Mouse (Mus musculus): ENCODE measurements around the gene Tac2.

Gene Tac2

DNA sequence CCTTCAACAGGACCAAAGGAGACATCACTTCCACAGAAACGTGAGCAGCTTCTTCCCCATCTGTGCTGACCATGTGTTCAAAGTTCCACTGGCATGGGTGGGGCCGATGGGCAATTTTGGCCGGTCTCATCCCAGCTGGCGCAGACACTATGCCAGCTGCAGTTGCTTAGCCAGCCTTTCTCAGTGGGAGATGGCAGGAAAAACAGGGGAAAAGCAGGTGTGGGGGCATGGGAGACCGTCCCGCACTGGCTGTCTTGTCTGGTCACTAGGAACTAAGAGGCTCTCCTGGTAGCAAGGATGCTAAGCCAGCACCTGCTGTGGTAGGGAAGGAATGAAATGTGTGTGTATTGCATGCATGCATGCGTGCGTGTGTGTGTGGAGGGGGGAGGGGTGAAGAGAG lies 4.2 kb downstream of the Tac2 start:
- DNase-seq = no peak

DNA sequence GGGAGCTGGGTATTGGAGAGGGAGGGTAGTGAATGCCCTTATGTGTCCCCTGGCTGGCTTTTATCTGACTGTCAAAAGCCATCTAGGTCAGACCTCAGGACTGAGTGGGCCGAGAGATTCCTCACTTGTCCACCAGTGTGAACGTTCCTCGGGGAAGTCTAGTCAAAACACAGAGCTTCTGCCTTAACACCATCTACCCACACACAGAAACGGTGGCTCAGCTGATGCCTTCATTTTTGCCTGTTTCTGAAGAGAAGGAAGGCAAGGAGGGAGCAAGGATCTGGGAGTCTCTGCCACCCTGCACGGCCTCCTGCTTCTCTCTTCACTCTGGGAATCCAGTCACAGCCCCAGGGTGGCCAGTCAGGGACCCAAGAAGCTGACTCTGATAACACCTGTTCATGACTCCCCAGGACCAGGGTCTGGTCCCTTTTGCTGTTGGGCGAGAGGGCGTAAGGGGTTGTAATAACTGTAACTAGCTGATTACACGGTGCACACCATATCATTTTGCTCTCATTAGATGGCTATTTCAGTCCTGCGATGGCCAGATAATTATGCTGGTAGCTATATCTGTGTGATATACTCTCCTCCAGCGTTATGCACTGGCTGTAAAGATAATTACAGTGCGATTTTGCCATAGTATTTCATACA lies 6.1 kb downstream of the Tac2 start:
- DNase-seq = no peak

- no peak for DNase-seq
Observed at GRCm38 (mm10) chr10:127730933-127731310, 6.6 kb downstream of the Tac2 start.

DNA sequence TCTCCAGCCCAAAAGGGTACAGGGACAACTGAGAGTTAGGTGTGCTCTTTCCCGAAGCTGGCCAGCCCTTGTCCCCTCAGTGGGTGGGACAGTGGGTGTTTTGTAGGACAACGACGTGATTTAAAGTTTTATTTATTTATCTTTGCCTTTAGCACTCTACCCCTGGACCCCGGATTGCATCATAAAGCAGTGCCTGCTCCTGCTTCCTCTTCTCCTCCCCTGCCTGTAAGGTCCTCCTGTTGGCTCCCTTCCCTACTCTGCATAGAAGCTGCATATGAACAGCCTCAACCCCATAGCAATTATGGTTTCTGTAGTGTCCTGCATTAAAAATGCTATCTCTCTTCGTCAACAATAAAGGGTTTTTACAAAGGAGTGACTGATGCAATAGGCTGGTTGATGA lies 7.1 kb downstream of the Tac2 start:
- DNase-seq = no peak

GRCm38 (mm10) chr10:127734434-127734833 lies 10.2 kb downstream of the Tac2 start:
- peak in 1 of 2 experiments; percentile 23 for DNase-seq

DNA sequence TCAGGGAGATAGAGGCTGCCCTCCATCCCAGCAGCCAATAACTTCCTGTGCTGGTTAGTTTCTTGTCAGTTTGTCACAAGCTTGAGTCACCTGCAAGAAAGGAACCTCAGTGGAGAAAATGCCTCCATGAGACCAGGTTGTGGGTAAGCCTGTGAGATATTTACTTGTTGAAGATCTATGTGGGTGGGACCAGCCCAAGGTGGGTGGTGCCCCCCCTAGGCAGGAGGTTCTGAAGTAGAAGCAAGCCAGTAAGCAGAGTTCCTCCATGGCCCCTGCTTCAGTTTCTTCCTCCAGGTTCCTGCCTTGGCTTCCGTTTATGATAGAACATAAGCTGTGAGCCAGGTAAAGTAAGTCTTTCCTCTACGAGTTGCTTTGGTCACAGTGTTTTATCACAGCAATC lies 12.0 kb downstream of the Tac2 start:
- no peak for DNase-seq

- DNase-seq = no peak
Observed at GRCm38 (mm10) chr10:127736916-127737315, 12.6 kb downstream of the Tac2 start.

DNA sequence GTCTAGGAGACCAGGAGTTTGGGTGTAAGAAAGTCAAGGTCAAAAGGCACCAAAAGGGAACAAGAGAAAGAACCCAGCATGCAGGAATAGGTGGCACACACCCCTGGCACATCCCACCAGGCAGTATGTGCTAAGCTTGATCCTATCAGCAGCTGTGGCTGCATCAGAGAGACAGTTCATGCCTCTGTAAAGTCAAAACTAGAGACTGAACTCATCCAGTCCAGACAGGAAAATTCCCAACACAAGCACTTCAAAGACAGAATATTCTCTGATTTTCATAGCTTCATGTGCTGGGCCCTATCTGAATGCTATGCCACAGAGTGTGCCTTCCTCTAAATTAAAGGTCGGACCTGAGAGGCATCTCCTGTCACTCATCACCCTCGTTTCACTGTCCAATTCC lies 13.3 kb downstream of the Tac2 start:
- no peak for DNase-seq

DNA sequence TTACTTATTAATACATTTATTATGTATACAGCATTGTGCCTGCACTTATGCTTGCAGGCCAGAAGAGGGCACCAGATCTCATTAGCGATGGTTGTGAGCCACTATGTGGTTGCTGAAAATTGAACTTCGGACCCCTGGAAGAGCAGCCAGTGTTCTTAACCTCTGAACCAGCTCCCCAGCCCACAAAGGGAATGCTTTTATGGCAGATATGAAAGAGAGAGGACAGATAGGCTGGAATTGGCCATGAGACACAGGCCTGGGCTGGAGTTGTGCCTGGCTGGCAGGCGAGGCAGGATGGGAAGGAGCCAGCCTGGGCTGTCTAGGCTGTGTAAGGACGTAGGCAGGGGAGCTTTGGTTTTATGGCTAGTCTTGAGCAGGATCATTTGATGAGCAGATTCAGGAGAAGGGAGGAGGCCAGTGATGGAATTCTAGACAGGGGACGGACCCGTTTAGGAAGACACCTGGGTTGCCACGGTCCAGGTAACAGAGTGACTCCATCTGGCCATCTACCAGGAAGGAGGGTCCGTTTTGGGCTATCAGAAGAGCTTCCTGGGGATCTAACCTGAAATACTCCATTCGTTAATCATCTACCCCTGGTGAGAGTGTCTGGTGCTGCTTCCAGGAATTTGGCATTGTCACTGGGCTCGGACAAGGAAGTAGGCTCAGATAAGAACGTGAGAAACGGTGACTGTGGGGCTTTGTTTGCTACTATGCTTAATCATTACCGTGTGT lies 14.0 kb downstream of the Tac2 start:
- DNase-seq = peak in 1 of 2 experiments; percentile 58

GRCm38 (mm10) chr10:127739083-127739660 lies 14.9 kb downstream of the Tac2 start, which contains the start of gene Zbtb39:
Gene Zbtb39, plus strand, starts transcription at chr10:127739538.
- DNase-seq = peak; percentile 82 to 92

DNA sequence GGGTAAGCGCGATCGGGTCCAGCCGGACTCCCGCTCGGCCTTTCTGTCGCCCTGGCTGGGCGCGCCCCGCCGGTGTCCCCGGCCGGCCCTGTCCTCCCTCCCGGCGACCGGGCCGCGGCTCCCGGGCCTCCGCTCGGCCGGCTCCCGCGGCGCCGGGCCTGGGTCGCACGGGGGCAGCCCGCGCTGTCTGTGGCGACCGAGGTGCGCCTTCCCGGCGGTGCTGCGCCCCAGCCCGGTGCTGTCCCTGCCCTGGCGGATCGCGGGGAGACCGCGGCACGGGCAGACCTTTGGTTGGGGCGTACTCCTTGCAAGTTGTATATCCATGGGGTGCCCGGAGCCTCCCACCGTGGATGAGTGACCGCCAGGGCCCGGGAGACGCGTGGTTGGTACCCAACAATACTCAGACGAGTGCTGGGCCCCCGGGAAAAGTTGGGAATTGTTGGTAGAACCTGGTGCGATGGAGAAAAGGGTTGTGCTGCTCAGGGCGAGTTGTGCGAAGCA lies 15.4 kb downstream of the Tac2 start:
- no peak for DNase-seq

GRCm38 (mm10) chr10:127744661-127745060 lies 20.4 kb downstream of the Tac2 start:
- peak; percentile 48 to 62 for DNase-seq

DNA sequence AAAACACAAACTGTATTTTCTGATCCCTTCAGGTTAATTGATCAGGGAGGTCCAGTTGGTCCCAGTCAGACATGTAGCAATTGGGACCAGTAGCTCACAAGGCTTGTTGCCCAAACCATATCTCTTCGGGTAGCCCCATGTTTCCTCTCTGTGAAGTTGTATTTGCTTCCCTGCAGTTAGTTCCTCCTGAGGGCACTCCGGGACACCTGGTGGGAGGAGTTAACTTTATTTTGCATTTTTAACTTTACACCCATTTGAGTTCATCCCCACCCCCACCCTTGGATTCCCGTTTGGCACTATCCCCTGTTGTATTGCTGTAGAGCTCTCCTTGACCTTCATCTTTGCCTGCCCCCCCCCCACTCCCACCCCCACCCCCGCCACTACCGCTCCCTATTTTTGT lies 21.6 kb downstream of the Tac2 start:
- no peak for DNase-seq

DNA sequence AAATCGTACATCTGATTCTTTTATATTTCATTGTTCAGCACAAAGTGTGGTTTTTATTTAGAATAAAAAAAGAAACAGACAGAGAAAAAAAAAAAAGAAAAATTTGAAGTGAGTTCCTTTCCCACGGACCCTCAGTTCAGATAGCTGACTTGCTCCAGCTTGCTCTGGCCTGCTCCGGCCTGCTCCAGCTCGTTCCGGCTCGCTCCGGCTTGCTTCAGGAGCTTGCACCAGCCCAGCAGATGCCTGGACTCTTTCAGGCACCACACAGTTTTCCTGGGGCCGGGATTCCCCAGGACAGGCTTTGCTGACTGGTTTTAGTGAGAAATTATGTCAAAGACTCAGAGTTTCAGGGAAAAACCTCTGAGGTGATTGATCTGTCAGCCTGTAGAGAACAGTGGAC lies 23.0 kb downstream of the Tac2 start:
- DNase-seq = no peak

DNA sequence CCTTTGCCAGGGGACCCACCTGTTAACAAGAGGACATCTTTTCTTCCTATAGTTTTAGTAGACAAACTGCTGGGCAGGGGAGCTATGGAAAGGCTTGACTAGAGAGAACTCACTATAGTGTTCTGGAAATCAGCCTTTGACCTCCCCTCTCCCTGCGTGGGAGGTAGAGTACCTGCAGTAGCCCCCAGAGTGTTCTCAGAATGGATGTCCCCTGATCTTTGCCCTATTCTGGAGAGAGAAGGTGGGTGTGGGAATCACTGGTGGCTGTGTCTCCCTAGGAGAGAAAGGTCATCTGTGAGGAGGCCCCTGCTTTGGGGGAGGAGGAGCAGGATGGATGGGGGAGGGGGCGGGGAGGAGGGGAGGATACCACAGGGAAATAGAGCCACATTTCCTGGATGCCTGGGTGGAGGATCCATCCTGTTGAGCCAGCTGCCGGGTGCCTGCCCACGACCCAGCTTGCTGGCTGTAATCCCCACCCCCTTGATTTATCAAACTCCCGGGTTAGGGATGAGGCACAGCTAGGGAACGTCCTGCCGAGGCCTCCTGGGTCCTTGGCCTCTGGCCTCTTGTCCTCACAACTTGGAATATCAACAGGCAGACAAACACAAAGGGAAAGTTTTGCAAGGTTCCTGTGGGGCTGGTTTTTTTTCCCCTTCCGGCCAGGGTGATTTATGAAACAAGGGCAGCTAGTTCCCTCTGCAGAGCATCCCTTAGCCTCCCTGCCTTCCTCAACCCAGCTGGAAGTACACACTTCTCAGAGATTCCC lies 24.8 kb downstream of the Tac2 start:
- DNase-seq = no peak

DNA sequence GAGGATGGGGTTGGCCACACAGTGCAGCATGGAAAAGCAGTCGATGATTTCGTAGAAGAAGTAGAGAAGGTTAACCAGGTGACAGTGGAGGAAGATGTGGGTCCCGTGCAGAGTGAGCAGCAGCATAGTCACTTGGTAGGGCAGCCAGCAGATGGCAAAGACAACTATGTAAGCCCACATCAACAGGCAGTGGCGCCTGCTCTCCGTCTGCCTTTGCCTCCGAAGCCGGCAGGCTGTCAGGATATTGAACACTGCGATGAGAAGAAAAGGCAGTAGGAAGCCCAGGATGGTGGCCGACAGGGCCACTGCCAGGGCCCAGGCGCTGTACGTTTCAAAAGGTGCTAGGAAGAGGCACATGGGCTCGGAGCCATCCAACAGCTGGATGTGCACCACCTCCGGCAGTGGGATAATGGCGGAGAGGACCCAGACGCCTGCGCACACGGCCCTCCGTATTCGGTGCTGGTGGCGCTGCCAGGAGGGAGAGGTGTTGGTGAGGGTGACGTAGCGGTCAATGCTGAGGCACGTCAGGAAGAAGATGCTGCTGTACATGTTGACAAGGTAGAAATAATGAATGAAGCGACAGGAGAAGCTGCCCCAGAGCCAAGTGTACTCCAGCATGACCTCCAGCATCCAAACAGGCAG lies 26.0 kb downstream of the Tac2 start:
- peak in 1 of 2 experiments; percentile 41 for DNase-seq

DNA sequence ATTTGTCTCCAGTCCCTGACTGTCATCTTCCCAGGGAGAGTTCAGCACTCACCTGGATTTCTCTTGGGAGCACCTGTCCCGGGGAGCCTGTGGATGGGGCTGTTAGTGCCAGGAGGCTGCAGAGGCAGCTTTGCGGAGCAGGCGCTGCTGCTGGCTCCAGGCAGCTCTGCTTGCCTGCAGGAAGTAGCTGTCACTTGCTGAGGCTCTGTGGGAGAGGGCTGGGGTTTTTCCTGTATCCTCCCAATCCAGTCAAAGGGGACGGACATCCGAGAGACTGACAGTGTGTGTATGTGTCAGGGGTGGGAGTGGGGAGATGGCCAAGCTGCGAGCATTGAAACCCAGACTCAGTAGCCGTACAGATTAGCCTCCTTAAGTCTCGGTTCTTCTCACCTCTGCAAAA lies 27.3 kb downstream of the Tac2 start, which contains the start of gene Gpr182:
Gene Gpr182 (minus strand): TSS at position 185 of the 400 bp plus-strand sequence.
- no peak for DNase-seq

- peak in 1 of 2 experiments; percentile 27 for DNase-seq
Observed at GRCm38 (mm10) chr10:127754566-127755166, 30.4 kb downstream of the Tac2 start.

DNA sequence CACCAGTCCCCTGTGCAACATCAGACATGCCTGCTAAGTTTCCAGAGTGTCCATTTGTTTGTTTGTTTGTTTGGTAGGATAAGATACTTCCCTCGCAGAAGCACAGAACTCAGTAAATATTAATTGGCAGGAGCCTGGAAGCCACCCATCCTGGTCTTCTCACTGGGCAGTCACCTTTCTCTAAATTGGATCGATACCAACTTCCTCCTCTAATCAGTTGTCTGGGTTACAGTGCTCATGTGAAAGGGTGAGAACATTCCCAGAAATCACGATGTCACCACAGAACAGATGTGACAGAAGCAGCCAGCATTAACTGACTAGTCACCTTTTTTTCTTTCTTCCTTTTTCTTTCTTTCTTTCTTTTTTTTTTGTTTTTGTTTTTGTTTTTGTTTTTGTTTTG lies 31.0 kb downstream of the Tac2 start:
- no peak for DNase-seq

GRCm38 (mm10) chr10:127755770-127756468 lies 31.6 kb downstream of the Tac2 start:
- peak in 1 of 2 experiments; percentile 1 for DNase-seq
